Mouse (Mus musculus): ENCODE data around the gene Mzf1.
A peak's percentile ranks its signal among the peaks of the same experiment; 100 is the strongest.

The Mzf1 gene

DNA sequence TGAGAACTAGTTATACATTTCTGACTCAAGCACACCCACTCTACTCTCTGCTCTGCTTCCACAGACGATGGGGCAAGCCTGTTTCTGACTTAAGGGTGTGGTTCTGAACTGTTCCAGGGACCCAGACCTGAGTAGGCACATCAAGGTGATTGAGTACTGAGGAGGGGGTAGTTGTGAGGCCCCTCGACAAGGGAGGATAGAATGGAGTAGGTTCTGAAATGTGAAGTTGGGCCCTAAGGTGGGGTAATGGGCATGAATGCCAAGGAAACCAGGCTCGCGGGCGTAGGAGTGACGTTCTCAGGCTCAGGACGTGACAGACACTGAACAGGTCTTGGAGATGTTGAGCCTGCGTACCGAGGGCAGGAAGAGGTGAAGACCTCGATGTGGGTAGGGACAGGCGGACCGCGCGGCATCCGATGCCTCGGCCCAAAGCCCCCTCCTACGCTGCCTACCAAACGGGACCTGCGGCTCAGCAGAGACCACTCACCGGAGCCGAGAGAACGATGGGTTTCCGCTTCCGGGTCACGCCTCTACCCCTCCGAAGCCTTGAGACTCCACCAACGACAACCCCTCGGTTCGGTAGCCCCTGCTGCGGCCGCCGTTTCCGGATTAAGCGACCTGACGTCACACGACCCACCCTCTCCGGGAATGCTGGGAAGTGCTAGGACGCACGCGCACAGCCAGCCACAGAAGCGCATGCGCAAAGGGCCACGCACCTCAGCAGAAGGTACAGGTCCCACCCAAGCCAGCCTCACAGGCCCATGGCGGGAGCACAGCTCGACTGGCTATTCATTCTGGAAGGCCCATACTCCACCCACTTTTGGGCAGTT is 20.2 kb downstream of the Mzf1 start, which contains the start of gene Chmp2a:
Chmp2a (minus strand) TSS at position 660 of the 830 bp plus-strand sequence.
- peak; percentile 96 for DNase-seq (ENCODE audit: low read depth in 2 of 2, low spot score in 2 of 2)

DNA sequence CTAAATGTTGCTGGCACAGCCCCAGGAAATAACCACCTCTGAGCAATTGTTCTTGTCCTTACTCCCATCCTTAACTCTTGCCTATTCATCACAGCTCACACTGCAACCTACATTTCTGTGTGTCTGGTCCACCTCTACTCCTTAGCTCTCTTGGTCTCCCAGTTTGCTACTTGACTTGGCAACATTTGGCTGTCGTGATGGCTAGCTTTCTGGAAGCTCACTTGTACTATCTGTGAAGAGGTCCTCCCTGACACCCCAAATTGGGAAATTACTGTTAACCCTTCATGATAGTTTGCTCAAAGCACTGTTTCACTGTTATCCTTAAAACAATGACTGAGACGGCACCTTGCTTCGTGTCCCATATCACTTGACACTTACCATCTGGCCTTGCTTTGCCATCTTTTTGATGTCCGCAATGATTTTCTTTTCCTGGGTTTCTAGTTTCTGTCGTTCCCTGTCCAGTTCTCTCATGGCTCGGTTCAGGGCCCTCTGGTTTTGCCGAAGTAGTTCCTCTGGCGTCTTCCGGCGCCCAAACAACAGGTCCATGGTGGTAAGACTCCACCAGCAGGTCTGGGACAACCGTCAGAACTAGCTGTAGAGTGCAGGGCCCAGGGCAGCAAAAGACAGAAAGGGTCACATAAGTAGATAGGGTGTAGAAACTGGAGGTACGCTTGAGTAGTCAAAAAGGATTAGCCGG is 21.0 kb downstream of the Mzf1 start:
- no peak for DNase-seq (ENCODE audit: low read depth in 2 of 2, low spot score in 2 of 2)

DNA sequence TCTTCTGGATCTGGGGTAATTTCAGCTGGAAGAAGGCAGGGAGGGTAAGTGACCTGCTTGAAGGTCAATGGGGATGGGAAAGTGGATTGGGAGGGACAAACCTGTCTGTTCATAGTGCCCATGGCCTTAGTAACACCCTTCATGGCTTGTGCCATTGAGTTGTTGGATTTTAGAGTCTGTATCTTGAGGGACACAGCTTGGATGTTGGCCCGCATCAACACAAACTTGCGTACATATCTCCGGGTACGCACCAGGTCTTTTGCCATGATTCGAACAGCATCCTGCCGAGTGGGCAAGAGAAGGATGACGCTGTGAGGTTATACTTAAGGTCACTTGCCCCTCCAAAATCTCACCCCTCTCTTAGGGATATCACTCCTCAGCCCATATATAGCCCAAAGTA is 22.0 kb downstream of the Mzf1 start:
- DNase-seq (ENCODE audit: low read depth in 2 of 2, low spot score in 2 of 2) = no peak

DNA sequence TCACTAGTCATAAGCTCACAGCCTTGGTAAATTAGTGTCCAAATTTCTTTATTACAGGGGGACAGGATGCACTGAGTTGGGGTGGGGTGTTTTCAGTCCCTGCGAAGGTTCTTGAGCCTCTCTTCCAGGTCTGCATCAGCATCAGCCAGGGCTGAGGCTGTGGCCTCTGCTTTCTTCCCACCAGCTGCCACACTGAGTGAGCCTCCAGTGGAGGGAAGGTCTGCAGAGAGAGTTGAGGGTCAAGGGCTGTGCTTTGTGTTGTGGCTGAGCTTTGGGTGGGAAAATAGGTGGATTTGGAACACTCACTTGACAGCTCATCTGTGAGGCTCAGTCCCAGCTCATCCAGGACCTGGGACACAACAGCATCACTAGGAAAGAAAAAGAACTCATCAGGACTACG is 22.6 kb downstream of the Mzf1 start:
- no peak for DNase-seq (ENCODE audit: low read depth in 2 of 2, low spot score in 2 of 2)

DNA sequence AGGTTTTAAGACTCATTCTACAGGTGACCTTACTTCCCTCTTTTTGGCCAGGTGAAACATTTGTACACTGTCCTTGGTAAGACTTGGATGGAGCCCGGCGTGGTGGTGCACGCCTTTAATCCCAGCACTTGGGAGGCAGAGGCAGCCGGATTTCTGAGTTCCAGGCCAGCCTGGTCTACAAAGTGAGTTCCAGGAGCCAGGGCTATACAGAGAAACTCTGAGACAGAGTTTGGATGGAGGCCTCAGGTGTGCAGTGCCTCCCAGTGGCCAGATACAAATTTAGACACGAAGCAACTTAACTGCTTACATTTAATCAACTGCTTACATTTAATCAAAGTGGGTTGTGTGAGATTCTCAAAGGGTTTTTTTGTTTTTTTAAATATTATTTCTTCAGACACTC is 23.5 kb downstream of the Mzf1 start:
- DNase-seq (ENCODE audit: low read depth in 2 of 2, low spot score in 2 of 2) = no peak

DNA sequence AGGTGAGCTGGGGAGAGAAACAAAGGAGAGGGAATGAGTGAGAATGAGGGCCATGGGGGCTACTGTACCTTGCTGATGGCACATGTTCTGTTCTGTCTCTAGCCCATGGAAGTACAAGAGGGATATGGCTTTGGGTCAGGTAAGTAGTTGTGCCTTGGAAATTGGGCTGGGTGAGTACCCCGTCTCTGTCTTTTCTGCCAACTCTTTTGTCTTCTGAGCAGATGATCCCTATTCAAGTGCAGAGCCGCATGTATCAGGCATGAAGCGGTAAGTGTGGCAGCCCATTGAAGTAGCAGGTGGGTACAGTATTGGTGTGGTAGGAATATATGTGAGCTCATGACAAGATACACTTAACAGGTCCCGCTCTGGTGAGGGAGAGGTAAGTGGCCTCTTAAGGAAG is 25.6 kb downstream of the Mzf1 start:
- DNase-seq (ENCODE audit: low read depth in 2 of 2, low spot score in 2 of 2) = no peak

DNA sequence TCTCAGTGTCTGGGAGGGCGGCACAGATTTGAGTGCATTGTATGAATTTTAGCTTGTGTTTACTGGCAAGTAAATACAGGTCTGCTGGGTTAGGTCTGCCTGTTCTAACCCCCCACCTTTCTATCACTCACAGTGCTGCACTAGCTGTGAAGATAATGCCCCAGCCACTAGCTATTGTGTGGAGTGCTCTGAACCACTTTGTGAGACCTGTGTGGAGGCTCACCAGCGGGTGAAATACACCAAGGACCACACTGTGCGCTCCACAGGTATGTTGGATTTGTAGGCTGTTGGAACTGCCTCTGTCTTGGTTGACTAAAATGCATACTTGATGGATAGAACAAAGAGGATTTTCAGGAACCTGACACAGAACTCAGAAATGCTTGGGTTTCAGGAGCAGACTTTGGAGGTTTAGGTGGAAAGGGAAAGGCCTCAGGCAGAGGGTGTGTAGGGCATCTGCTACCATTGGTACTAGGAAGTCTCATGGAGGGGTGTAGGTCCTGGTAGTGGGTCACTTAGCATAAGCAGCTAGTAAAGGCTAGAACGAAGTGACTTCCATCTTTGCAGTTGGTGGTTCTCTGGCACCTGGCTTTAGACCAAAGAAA is 29.0 kb downstream of the Mzf1 start:
- DNase-seq (ENCODE audit: low read depth in 2 of 2, low spot score in 2 of 2) = no peak

DNA sequence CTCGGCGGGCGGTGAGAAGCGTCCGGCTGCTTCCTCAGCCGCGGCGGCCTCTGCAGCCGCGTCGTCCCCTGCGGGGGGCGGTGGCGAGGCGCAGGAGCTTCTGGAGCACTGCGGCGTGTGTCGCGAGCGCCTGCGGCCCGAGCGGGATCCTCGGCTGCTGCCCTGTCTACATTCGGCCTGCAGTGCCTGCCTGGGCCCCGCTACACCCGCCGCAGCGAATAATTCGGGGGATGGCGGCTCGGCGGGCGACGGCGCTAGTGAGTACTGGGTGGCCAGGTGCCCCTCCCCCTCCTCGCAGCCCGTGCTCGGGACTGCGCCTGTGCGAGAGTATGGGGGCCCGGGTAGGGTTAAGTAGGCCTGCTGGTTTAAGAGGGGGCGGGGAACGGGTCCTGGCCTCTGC is 29.8 kb downstream of the Mzf1 start:
- peak in 1 of 2 experiments; percentile 38 for DNase-seq (ENCODE audit: low read depth in 2 of 2, low spot score in 2 of 2)

DNA sequence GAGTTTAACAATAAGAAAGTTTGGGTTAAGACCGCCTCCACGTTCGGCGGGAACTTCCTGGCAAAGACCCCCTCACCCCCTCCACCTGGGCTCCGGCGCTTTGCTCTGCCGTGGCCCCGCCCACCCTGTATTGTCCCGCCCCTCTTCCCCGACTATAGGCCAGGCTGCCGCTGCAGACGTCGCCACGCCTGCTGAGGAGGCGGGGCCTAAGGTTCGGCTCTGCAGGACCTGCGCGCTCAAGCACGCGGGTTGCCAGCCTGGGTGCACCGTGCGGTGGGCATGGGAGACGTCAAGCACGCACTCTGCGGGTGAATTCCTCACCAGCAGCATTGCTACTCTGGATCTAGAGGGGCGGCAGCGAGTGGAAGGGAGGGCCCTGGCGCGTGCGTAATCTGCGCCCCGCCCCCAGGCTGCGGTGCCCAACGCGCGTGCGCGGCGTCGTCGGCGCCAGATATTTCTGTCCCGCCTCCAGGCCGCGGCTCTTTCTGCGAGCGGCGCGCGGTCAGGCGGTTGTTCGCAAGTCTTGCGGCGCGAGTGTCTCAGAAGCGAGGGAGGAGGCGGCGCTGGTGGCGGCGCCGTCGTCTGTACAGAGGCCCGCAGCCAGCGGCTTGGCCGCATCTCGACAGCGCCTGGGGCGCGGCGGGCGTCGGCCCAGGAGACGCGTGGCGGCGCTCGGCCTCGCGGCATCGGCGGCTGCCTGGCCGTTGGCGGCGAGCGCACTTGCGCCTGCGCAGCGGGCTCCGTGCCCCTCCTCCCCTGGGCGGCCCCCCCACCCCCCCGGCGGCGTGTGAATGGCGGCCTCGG is 30.4 kb downstream of the Mzf1 start:
- peak; percentile 94 for DNase-seq (ENCODE audit: low read depth in 2 of 2, low spot score in 2 of 2)

DNA sequence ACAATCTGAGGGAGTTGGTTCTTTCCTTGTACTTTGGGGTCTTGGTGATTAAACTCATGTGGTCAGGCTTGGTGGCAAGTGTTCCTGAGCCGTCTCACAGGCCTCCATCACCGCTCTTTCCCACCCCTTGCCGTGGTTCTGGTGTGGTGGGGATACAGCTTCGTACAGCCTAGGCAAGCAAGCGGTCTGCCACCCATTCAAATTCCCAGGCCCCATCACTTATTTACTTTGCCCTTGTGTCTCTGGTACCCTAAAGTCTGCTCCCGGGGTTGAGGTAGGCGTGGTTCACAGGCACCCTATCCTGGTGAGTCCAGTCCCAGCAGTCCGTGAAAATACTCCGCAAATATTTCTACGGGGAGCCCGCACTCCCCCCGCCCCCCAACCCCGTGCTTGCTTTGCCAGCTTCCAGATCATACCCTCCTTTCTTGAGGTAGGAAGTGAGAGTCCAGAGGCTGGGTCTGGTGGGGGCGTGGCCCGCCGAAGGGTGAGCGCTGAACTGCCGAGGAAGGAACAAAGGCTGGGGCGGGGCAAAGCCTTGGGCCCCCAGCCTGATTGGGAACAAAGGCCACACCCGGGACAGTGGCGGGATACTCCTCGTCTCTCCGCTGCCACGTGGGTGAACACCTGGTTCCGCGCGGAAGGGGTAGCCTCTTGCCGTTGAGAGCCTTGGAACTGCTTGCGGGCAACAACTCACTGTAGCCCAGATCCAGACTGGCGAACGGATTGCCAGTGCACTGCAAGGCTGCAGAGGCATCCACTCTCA is 31.6 kb downstream of the Mzf1 start:
- DNase-seq (ENCODE audit: low read depth in 2 of 2, low spot score in 2 of 2) = no peak

DNA sequence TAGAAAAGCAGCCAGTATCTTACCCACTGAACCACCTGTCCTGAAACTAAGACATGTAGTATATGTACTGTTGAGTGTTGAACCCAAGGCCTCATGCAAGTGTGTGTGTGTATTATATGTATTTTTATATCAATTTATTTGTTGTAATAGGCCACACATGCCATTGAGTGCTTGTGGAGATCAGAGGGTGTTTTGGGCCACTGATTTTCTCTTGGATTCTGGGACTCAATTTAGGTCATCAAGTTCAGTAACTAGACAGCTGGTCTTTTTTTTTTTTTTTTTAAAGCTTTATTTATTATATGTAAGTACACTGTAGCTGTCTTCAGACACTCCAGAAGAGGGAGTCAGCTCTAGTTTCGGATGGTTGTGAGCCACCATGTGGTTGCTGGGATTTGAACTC is 39.3 kb downstream of the Mzf1 start:
- no peak for DNase-seq (ENCODE audit: low read depth in 2 of 2, low spot score in 2 of 2)

DNA sequence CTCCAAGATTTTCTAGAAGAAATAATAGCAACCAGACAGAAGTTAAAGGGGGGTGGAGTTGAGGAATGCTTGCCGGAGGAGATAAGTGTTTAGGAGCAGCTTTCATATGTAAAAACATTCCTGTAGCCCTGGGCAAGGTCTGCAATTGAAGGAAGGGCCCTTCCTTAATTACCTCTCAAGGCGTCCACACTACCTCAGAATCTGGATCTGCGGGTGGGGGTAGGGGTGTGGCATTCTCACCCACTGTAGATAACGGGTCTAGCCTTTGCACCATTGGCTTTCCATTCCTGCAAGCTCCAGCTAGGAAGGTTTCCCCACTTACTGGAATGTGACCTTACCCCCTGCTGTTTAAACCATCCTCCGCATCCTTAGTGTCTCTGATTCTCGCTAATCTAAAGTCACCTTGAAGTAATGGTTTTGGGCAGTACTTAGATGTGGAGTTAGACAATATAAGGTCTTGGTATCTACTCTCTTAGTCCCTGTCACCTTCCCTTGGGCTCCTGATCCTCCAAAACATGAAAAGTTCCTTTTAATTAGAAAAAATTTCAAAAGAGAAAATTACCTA is 40.2 kb downstream of the Mzf1 start:
- DNase-seq (ENCODE audit: low read depth in 2 of 2, low spot score in 2 of 2) = no peak

DNA sequence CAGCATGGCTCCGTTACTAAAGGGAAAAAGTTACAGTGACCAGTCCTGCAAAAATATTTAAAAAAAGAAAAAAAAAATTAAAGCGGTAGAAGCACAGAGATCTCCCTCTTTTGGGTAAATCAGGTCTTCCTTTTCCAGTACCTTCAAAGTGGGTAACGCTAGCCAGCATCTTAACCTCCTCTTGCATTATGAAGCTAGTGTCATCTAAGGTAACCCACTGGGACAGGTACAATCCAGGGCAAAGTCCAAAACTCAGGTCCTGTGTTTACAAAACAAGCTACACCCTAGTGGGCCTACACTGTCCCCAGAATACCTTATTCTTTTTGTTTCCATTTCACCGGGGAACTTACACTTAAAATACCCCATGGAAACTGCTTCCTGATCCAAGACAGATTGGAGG is 40.9 kb downstream of the Mzf1 start:
- no peak for DNase-seq (ENCODE audit: low read depth in 2 of 2, low spot score in 2 of 2)

DNA sequence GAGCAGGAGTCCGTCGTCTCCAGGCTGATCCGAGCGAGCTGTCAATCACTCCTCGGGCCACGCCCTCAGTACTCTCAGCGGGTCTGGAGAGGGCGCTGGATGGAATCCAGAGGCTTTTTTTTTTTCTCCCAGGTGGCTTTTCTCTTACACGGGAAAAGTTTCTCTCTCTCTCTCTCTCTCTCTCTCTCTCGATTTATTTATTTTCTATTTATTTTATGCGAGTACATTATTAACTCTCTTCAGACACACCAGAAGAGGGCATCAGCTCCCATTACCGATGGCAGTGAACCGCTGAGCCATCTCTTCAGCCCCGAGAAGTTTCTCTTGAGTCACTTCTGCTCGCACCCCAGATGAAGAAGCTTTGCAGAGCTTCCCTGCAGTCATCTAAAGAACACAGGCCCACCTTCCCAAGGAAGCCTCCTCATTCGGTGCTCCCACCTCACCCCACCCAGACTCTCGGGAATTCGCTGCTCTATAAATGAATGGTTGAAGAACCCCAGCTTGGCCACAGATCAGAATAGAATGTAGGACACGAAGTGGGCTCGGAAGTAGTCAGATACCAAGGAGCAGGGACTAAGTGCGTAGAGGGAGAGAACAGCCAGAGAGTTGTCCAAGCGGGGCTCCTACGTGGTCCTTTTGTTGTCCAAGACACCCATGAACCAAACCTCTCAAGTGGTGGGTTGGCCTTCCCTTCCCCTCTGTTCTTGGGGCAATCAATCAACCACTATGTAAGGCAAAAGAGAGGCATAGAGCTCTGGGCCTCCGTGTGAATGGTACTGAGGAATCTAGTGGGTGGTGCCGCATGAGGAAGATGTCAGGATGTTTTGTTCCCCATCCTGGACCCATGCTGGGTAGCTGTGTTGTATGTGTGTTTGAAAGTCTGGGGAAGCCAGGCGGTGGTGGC is 44.3 kb downstream of the Mzf1 start, which contains the start of gene Zbtb45:
Zbtb45 (minus strand) TSS at position 30 of the 904 bp plus-strand sequence.
- DNase-seq (ENCODE audit: low read depth in 2 of 2, low spot score in 2 of 2) = no peak

DNA sequence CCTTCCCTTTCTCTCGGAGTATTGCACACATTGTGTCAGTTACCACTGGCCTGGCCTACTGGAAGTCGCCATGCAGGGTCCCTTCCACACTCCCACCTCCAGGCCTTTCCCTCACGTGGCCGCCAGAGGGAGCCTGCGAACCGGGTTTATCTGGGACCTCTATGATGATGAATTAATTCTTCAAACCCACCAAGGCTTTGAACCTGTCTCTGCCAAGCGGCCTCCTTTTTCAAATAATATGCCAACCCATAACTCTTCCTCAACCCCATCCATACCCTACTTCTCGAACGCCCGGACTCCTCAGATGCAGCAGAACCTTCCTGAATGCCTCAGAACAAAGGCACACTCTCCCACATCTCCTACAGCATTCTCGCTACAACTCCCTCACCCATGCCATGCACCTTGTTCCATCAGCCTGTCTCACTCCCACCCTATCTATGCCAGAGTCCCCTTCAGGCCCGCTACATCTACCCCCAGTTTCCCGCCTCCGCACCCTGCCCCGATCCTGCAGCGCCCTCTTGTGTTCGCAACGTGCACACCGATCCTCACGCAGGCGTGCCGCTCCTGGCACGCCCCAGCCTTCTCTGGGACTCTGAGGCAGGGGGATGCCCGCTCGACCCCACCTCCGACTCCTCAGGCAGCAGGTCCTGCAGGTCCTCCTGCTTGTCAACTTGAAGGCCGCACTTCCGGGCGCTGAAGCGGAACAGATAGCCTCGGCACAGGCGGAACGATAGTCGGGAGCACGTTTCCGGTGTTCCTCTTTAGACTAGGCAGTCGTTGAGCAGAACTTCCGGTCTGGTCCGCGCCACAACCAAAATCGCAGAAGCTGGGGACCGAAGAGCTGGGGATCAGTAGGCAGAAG is 45.2 kb downstream of the Mzf1 start:
- DNase-seq (ENCODE audit: low read depth in 2 of 2, low spot score in 2 of 2) = peak; percentile 90 to 93

DNA sequence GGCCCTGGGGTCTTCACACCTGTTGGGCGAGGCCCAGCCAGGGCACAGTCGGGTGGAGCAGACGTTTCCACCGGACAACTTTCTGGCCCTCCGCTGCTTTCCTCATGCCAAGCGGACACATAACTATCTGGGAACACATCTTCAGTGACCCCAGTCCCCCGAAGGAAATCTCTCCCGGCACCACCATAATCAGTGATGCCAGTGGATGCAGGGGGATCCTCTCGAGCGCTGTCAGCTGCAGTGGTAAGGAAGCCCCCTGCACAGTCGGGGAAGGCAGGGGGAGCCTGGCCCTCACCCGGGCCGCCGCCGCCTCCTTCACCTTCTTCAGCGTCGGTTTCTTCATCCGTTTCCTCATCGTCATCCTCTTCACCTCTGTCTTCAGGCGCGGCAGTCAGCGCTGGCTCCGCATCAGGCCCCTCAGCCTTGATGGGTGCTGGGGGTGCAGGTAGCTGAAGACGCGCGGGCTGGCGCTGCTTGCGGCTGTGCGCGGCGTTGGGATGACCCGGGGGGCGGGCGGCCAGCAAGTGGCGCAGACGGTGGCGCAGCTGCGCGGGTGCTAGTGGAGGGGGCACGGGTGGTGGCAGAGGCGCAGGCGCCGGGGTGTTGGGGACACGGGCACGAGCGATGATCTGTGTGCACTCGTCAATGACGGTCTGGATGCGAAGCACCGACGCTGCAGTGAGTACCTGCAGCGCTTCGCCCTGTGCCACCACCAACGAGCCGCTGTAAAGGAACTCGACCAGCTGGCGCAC is 47.0 kb downstream of the Mzf1 start:
- DNase-seq (ENCODE audit: low read depth in 2 of 2, low spot score in 2 of 2) = no peak

DNA sequence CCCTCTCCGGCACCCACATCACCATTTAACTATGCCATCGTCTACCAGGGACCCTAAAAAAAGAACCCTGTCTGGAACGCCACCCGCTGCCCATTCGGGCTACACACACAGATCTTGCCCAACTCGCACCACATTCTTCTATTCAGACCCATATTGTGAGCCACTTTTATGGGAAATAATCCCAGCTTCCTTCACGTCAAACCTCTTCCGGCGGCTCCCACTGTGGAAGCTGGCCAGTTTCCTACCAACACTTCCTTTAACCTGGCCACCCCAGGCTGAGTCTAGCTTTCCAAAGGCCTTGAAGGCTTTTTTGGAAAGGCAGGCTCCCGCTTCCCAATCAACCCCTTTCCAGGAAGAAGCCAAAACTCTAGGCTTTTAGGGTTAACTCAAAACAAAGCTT is 48.0 kb downstream of the Mzf1 start:
- DNase-seq (ENCODE audit: low read depth in 2 of 2, low spot score in 2 of 2) = no peak

DNA sequence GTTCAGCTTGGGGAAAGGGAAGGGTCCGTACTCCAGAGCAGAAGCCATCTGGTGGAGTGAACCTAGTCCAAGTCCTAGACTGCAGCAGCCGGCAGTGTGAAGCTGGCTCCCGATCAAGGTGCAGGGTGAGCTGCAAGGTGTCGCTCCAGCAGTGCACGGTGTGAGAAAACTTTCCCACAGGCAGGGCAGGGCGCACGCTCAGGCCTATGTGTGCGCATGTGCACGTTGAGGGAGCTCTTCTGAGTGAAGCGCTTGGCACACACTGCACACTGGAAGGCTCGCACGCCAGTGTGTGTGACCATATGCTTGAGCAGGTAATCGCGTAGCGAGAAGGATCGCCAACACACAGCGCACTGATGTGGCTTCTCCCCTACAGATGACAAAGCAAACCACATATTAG is 48.6 kb downstream of the Mzf1 start:
- DNase-seq (ENCODE audit: low read depth in 2 of 2, low spot score in 2 of 2) = no peak

Measured in CD8-positive naive resting alpha-beta T cell, adult 2 months (primary cell).